Mouse (Mus musculus) intestine, embryonic 14.5 days (tissue): Measurements from ENCODE around the gene Atoh8. TPM values are rescaled to one million over a fixed set of nuclear protein-coding genes. Genes with fewer than 3 reads are reported as not detected.

ENCODE experiments used
- ATAC-seq: fragments of 200-750 bp; cut with Nextera tagmentation; replicated peaks from 2 replicates; pipeline ENCODE4 v1.8.0; 2017; ENCODE audit warnings: low read depth, moderate number of reproducible peaks, moderate TSS enrichment, moderate library complexity; ENCODE audit not compliant: low FRiP score, low TSS enrichment
- DNase-seq: peaks from one replicate; pipeline ENCODE4 v3.0.0-alpha.2; 2018; ENCODE audit warnings: low spot score
- H3K27ac ChIP-seq: fragments of 300-500 bp; sonication (generic); 2 replicates; pipeline ENCODE4 v1.5.1; 2014; ENCODE audit warnings: low read depth, mild to moderate bottlenecking, control low read depth
- H3K27me3 ChIP-seq: fragments of 300-500 bp; sonication (generic); replicated peaks from 2 replicates; pipeline ENCODE4 v1.6.1; 2014; ENCODE audit warnings: low read length, control low read depth; ENCODE audit not compliant: control insufficient read depth, insufficient read depth
- H3K36me3 ChIP-seq: fragments of 300-500 bp; sonication (generic); 2 replicates; pipeline ENCODE4 v1.6.1; 2014; ENCODE audit warnings: low read length, control low read depth; ENCODE audit not compliant: control insufficient read depth, insufficient read depth
- H3K4me1 ChIP-seq: fragments of 300-500 bp; sonication (generic); replicated peaks from 2 replicates; pipeline ENCODE4 v1.6.1; 2014; ENCODE audit warnings: low read length, control low read depth, mixed read lengths; ENCODE audit not compliant: control insufficient read depth, insufficient read depth
- H3K4me2 ChIP-seq: fragments of 300-500 bp; sonication (generic); 2 replicates; pipeline ENCODE4 v1.6.1; 2014; ENCODE audit warnings: low read length
- H3K4me3 ChIP-seq: fragments of 300-500 bp; sonication (generic); 2 replicates; pipeline ENCODE4 v1.5.1; 2014; ENCODE audit warnings: low read depth, low read length, control low read depth, mixed read lengths
- H3K9ac ChIP-seq: fragments of 300-500 bp; sonication (generic); 2 replicates; pipeline ENCODE4 v1.6.1; 2014; ENCODE audit warnings: mild to moderate bottlenecking, low read length
- H3K9me3 ChIP-seq: fragments of 300-500 bp; sonication (generic); 2 replicates; pipeline ENCODE4 v1.6.1; 2016; ENCODE audit warnings: low read length, control low read depth; ENCODE audit not compliant: control insufficient read depth
- WGBS: fragments of 180-500 bp; shearing (Covaris S2); extraction: QIAGEN DNeasy Blood & Tissue Kit; methylation state at CpG from one replicate; pipeline ENCODE4 v1.1.7; 2014; 5-methylcytosine and 5-hydroxymethylcytosine counted together
- polyA plus RNA-seq: library from polyadenylated mRNA; unstranded; fragments of >200 nt; fragmentation: Nextera tagmentation; extraction: Ambion mirVana; gene quantifications from 2 replicates; pipeline ENCODE4 v1.2.1, GENCODE M21; 2014

The Atoh8 gene
- polyA plus RNA-seq, 1 experiment from 2014 or later = 8.7 TPM

DNA sequence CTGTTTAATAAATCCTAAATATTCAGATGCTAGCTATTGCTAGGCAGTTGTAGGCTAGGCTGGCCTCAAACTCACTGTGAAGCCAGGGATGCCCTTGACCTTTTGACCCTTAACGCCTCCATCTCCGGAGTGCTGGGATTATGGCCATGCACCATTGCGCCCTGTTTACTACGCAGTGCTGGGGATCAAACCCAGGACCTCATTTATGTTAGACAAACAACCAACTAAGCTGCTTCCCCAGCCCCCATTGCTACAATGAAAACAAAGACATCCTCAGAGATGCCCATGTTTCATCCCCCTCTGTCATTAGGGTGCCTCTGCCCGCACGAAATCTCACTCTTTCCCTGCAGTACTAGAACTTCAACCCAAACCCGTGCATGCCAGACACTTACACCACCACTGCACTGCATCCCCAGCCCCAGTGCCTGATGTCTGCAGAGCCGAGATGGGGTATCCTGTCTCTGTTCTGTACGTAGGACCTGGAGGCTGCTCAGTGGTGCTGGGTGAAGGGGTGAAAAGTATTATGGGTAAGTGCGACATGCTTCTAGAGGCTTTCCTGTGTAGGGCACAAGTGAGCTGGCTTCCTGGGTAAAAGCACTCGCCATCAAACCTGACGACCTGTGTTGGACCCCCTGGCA lies 26.4 kb upstream of the Atoh8 start:
- no peaks in the 10 kb centered on the region for H3K9me3 ChIP-seq
- no peak overlapping the region for H3K4me3 ChIP-seq
- no peaks in the 10 kb centered on the region for H3K36me3 ChIP-seq
- no peak overlapping the region for H3K9ac ChIP-seq
- no peak overlapping the region for H3K27ac ChIP-seq
- ATAC-seq = peak; percentile 29; the same call in 1 of the 2 replicates
- WGBS = 78% methylated on average over 12 of the region's 12 CpGs
- H3K4me2 ChIP-seq = no peak overlapping the region
- H3K27me3 ChIP-seq = no peaks in the 10 kb centered on the region
- no peak for DNase-seq
- H3K4me1 ChIP-seq = peaks cover 8% of the 10 kb centered on the region; the same call in 1 of the 2 replicates

DNA sequence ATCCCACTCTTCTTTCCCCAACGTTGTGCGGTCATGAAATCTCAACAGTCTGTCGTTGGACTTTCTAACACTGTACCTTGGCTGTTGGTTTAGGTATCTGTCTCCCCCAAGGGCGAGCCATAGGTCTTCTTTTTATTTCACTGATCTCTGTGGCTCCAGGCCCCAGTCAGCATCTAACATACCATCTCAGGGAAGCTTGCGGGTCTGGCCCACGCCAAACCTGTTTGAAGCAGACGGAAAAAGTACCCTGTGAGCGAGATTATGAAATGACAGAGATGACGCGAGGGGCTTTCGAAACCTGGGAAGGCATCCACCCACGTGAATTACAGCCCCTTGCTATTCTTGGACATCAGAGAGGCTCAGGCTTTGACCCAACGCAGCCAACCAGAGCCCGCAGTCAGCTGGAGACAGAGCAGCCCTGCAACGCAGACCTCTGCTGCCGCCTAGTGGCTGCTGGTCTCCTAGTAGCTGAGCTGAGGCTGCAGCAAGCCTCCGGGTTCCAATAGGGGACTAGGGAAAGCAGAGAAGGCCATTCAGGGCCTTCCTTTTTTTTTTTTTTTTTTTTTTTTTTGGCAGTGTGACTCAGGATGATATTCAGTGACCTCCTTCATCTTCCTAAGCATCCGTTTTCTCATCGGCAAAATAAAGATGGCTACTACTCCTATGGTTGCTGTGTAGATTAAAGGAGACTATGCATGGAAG lies 25.8 kb upstream of the Atoh8 start:
- H3K9me3 ChIP-seq = no peaks in the 10 kb centered on the region
- H3K4me3 ChIP-seq = no peak overlapping the region
- no peak overlapping the region for H3K9ac ChIP-seq
- 32% methylated on average over 19 of the region's 19 CpGs for WGBS
- ATAC-seq (peak; percentile 86), DNase-seq (peak; percentile 96)
- no peak overlapping the region for H3K27ac ChIP-seq
- peaks cover 8% of the 10 kb centered on the region; the same call in 1 of the 2 replicates for H3K4me1 ChIP-seq
- H3K4me2 ChIP-seq = no peak overlapping the region
- no peaks in the 10 kb centered on the region for H3K27me3 ChIP-seq
- no peaks in the 10 kb centered on the region for H3K36me3 ChIP-seq

DNA sequence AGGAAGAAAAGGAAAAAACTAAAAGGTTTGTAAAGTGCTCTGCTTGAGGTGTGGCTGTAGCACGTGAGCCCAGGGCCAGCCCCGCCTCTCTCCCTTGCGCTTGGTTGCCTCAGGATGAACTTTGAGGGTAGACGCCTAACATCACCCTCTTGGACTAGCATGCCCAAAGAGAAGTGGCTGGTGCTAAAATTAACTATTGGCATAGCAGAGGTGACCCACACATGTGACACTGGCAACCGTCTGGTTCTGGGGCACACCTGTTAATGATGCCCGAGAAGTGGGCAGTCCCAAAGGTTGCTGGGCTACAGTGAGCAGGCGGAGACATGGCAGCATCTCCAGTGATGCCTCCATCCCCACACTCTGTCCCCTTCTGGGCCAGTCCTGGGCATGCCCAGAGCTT lies 24.1 kb upstream of the Atoh8 start:
- Histone ChIP-seq H3K4me3 (no peak overlapping the region), H3K9ac (no peak overlapping the region), H3K36me3 (no peaks in the 10 kb centered on the region), H3K4me1 (peaks cover 2% of the 10 kb centered on the region; the same call in 1 of the 2 replicates), H3K9me3 (no peaks in the 10 kb centered on the region), H3K27me3 (no peaks in the 10 kb centered on the region), H3K4me2 (no peak overlapping the region), H3K27ac (no peak overlapping the region)
- no peak for DNase-seq
- no peak for ATAC-seq
- WGBS = 76% methylated on average over 7 of the region's 7 CpGs

DNA sequence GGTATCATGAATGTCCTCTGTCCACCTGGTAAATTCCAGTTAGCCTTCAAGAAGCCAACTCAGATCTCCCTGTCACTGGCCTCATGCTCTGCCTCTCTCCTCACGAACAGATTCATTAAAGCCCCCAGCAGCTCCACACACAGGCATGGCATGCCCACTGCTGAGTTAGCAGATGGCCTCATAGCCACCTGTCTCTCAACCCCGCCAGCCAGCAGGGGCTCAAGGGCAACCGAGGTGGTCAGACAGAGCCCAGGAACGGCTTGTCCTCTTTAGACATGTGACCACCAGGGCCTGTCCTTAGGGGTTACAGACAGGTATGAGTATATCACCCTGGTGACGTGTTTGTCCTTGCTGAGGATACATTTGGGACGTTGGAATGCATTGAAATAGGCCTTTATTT lies 19.9 kb upstream of the Atoh8 start:
- no peak overlapping the region for H3K27ac ChIP-seq
- H3K9me3 ChIP-seq = no peaks in the 10 kb centered on the region
- H3K36me3 ChIP-seq = no peaks in the 10 kb centered on the region
- H3K4me1 ChIP-seq = no peaks in the 10 kb centered on the region
- H3K9ac ChIP-seq = no peak overlapping the region
- H3K4me2 ChIP-seq = no peak overlapping the region
- H3K4me3 ChIP-seq = no peak overlapping the region
- no peak for DNase-seq
- ATAC-seq = no peak
- 74% methylated on average over 6 of the region's 6 CpGs for WGBS
- H3K27me3 ChIP-seq = no peaks in the 10 kb centered on the region

- H3K27ac ChIP-seq = no peak overlapping the region
- no peaks in the 10 kb centered on the region for H3K27me3 ChIP-seq
- no peaks in the 10 kb centered on the region for H3K36me3 ChIP-seq
- H3K4me1 ChIP-seq = no peaks in the 10 kb centered on the region
- H3K4me2 ChIP-seq = no peak overlapping the region
- no peak for DNase-seq
- no peaks in the 10 kb centered on the region for H3K9me3 ChIP-seq
- H3K9ac ChIP-seq = no peak overlapping the region
- ATAC-seq = no peak
- WGBS = 50% methylated on average over 10 of the region's 10 CpGs
- no peak overlapping the region for H3K4me3 ChIP-seq
Measured at GRCm38 (mm10) chr6:72254588-72255075, 19.3 kb upstream of the Atoh8 start.

- no peaks in the 10 kb centered on the region for H3K27me3 ChIP-seq
- no peak overlapping the region for H3K9ac ChIP-seq
- no peaks in the 10 kb centered on the region for H3K36me3 ChIP-seq
- no peak overlapping the region for H3K27ac ChIP-seq
- no peaks in the 10 kb centered on the region for H3K9me3 ChIP-seq
- H3K4me2 ChIP-seq = no peak overlapping the region
- ATAC-seq (no peak), DNase-seq (no peak)
- no peak overlapping the region for H3K4me3 ChIP-seq
- H3K4me1 ChIP-seq = no peaks in the 10 kb centered on the region; the same call in 1 of the 2 replicates
- 86% methylated on average over 4 of the region's 4 CpGs for WGBS
Measured at GRCm38 (mm10) chr6:72253911-72254587, 18.7 kb upstream of the Atoh8 start.

DNA sequence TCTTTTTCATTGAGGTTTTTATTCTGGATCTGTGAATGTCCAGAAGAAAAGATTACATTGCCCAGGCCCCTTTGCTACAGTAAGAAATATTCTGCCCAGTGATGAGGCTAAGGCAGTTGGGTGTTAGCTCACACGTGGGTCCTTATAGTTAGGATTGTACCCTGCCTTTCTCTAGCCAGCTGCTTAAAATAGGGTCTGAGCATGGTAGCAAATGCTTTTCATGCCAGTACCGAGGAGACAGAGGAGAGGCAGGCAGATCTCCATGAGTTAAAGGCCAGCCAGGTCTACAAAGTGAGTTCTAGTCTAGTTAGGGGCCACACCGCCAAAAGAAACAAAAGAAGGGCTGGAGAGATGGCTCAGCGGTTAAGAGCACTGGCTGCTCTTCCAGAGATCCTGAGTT lies 17.8 kb upstream of the Atoh8 start:
- no peak overlapping the region for H3K27ac ChIP-seq
- no peaks in the 10 kb centered on the region for H3K27me3 ChIP-seq
- 77% methylated on average over 4 of the region's 4 CpGs for WGBS
- H3K4me2 ChIP-seq = no peak overlapping the region
- no peaks in the 10 kb centered on the region for H3K9me3 ChIP-seq
- H3K9ac ChIP-seq = no peak overlapping the region
- DNase-seq (no peak), ATAC-seq (no peak)
- no peak overlapping the region for H3K4me3 ChIP-seq
- H3K4me1 ChIP-seq = peaks cover 7% of the 10 kb centered on the region
- no peaks in the 10 kb centered on the region for H3K36me3 ChIP-seq

- Histone ChIP-seq H3K4me1 (peaks cover 14% of the 10 kb centered on the region), H3K27ac (no peak overlapping the region), H3K4me2 (no peak overlapping the region), H3K27me3 (no peaks in the 10 kb centered on the region), H3K4me3 (no peak overlapping the region), H3K9me3 (no peaks in the 10 kb centered on the region), H3K9ac (no peak overlapping the region), H3K36me3 (no peaks in the 10 kb centered on the region)
- DNase-seq (no peak), ATAC-seq (no peak)
- WGBS = 73% methylated on average over 1 of the region's 1 CpGs
Measured at GRCm38 (mm10) chr6:72252433-72252832, 17.1 kb upstream of the Atoh8 start.
